Mouse (Mus musculus): Measurements from ENCODE around the gene Gm8122.
"Not testable (repeated sequence)": the region's sequence is repeated elsewhere in the genome, so short reads cannot be mapped to it uniquely, and the experiment has no call there.

Gene Gm8122

GRCm38 (mm10) chr14:43235204-43235603 lies at the start of gene Gm8122:
Gene Gm8122, minus strand, starts transcription at chr14:43235304.
- not testable (repeated sequence) for DNase-seq

- DNase-seq, result peak; percentile 8
These were observed 43.6 kb upstream of the Gm8122 start for GRCm38 (mm10) chr14:43278681-43279080.

DNA sequence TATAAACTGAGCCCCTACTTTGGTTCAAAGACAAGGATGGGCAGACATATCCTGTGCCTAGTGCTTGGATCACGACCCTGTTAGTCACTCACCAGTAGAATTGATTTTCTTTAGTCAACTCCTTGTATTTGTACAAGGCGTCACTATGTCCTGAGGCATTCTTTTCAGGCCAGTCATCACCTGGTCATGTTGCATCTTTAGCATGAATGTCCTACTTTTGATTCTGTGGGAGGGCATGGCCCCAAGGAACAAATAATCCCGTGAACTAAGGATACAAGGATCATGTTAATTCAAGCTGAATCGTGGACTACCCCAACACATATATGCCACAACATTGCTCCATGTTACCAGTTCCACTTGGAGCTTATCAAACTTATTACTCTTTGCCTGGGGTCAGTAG lies 43.0 kb upstream of the Gm8122 start:
- DNase-seq, result peak; percentile 8

GRCm38 (mm10) chr14:43277468-43277867 lies 42.4 kb upstream of the Gm8122 start:
- not testable (repeated sequence) for DNase-seq

GRCm38 (mm10) chr14:43275752-43276151 lies 40.6 kb upstream of the Gm8122 start:
- DNase-seq, result not testable (repeated sequence)

GRCm38 (mm10) chr14:43274986-43275511 lies 39.9 kb upstream of the Gm8122 start, which contains the start of gene Gm9732:
Gene Gm9732, plus strand, starts transcription at chr14:43275036.
- peak; percentile 12 for DNase-seq

GRCm38 (mm10) chr14:43273161-43273560 lies 38.1 kb upstream of the Gm8122 start:
- peak; percentile 9 for DNase-seq

GRCm38 (mm10) chr14:43269211-43269610 lies 34.1 kb upstream of the Gm8122 start:
- not testable (repeated sequence) for DNase-seq

DNA sequence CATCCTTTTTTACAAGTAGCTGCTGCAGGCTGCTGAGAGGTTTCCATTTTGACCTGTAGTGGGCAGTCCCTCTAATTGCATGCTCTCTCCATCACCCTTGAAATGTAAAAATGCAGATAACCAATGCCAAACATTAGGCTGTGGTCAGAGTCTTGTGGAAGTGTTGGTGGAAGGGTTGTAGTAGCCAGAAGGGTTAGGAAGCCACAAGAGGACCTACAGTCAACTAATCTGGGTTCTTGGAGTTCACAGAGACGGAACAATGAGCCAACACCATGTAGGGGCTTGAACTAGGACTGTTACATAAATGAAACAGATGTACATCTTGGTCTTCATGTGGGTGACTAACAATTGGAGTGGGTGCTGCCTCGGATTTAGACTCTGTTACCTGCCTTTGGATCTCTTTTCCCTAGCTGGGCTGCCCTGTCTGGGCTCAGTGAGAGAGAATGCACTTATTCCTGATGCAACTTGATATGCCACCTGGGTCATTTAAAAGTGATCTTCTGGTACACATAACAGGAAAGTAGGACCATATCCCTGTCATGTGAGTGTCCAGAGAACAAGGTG lies 33.5 kb upstream of the Gm8122 start:
- not testable (repeated sequence) for DNase-seq

- not testable (repeated sequence) for DNase-seq
These were observed 28.3 kb upstream of the Gm8122 start for GRCm38 (mm10) chr14:43263421-43263820.

- DNase-seq, result not testable (repeated sequence)
These were observed 23.2 kb upstream of the Gm8122 start, which contains the start of gene Gm8126 for GRCm38 (mm10) chr14:43258349-43258748. Gene Gm8126, plus strand, starts transcription at chr14:43258649.

- not testable (repeated sequence) for DNase-seq
These were observed 21.4 kb upstream of the Gm8122 start for GRCm38 (mm10) chr14:43256511-43256910.

- peak; percentile 13 for DNase-seq
These were observed 15.6 kb upstream of the Gm8122 start for GRCm38 (mm10) chr14:43250549-43251253.

DNA sequence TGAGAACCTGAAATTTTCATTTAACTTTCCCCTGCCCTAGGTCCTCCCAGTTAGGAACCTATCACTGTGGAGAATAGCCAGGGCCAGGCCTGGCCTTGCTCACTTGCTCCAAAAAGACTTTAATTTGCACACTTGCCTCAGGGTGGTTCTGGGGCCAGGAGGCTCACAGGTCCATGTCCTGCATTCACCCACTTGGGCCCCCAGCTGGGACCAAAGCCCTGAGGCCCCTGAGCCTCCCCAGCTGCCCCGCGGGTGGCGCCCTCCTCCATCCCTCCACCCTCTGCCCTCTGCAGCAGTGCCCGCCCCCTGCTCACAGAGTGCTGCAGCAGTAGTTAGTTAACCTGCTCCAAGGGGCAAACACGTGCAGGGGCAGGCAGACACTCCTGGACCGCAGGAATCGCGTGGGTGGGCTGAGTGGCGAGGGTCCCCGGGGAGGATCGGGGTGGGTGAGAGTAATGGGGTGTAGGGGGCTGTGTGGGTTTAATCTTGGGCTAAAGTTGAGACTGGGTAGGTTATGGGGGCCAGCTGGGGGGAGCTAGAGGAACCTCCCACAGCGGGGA lies 14.6 kb upstream of the Gm8122 start:
- DNase-seq, result peak; percentile 32

DNA sequence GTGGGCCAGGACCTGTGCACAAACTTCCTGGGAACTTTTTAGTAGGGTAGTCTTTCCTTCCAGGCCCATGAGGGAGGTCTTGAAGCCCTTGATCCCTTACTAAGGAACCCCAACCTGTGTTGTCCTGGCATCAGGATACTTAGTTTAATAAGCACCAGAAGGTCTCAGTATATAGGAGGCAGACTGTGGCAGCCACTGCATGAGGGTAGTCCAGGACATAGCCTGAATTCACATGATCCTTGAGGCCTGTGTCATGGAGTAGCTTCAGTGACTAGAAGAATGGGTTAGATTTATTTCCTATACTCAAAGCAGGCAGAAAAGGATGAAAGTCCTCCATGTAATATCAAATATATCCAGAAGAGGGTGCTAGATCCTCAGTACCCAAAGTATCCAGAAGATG lies 2.7 kb upstream of the Gm8122 start:
- DNase-seq, result not testable (repeated sequence)

Measured in kidney, postnatal 10 days (tissue).